Mouse (Mus musculus) ovary, postnatal 14 days (tissue): ENCODE data around the gene Dennd5a.
"Not testable (repeated sequence)": the region's sequence is repeated elsewhere in the genome, so short reads cannot be mapped to it uniquely, and the experiment has no call there.

ENCODE experiments used
- DNase-seq: peaks from one replicate; pipeline ENCODE4 v3.0.0; 2022; ENCODE audit warnings: low spot score

The Dennd5a gene

GRCm38 (mm10) chr7:109959716-109960612 is at the start of gene Dennd5a:
Dennd5a (minus strand) TSS chr7:109960470.
- DNase-seq: peak; percentile 52

GRCm38 (mm10) chr7:110009084-110009483 is 48.8 kb upstream of the Dennd5a start:
- DNase-seq: no peak

- DNase-seq: no peak
Measured at GRCm38 (mm10) chr7:110008513-110008912, 48.2 kb upstream of the Dennd5a start.

- DNase-seq: no peak
Measured at GRCm38 (mm10) chr7:110006471-110007195, 46.4 kb upstream of the Dennd5a start.

GRCm38 (mm10) chr7:110005976-110006375 is 45.7 kb upstream of the Dennd5a start:
- DNase-seq: no peak

- DNase-seq: no peak
Measured at GRCm38 (mm10) chr7:110002968-110003367, 42.7 kb upstream of the Dennd5a start.

GRCm38 (mm10) chr7:110002092-110002491 is 41.8 kb upstream of the Dennd5a start:
- DNase-seq: no peak

GRCm38 (mm10) chr7:109998388-109998787 is 38.1 kb upstream of the Dennd5a start:
- DNase-seq: no peak

GRCm38 (mm10) chr7:109993157-109993959 is 33.1 kb upstream of the Dennd5a start:
- DNase-seq: peak; percentile 30

- no peak for DNase-seq
Measured at GRCm38 (mm10) chr7:109991286-109991685, 31.0 kb upstream of the Dennd5a start.

- not testable (repeated sequence) for DNase-seq
Measured at GRCm38 (mm10) chr7:109986775-109987174, 26.5 kb upstream of the Dennd5a start, which contains the start of gene Tmem41b. Tmem41b (minus strand) TSS chr7:109986929.

- DNase-seq: peak; percentile 97
Measured at GRCm38 (mm10) chr7:109986133-109986669, 25.9 kb upstream of the Dennd5a start.

GRCm38 (mm10) chr7:109985661-109986132 is 25.4 kb upstream of the Dennd5a start:
- no peak for DNase-seq

- DNase-seq: not testable (repeated sequence)
Measured at GRCm38 (mm10) chr7:109984608-109985007, 24.3 kb upstream of the Dennd5a start.

- not testable (repeated sequence) for DNase-seq
Measured at GRCm38 (mm10) chr7:109977131-109977530, 16.9 kb upstream of the Dennd5a start.

- no peak for DNase-seq
Measured at GRCm38 (mm10) chr7:109975966-109976715, 15.9 kb upstream of the Dennd5a start.

- no peak for DNase-seq
Measured at GRCm38 (mm10) chr7:109969542-109969941, 9.3 kb upstream of the Dennd5a start.

- no peak for DNase-seq
Measured at GRCm38 (mm10) chr7:109968924-109969450, 8.7 kb upstream of the Dennd5a start.

GRCm38 (mm10) chr7:109967805-109968579 is 7.7 kb upstream of the Dennd5a start:
- DNase-seq: no peak

GRCm38 (mm10) chr7:109965658-109966057 is 5.4 kb upstream of the Dennd5a start:
- no peak for DNase-seq
